Mouse (Mus musculus): ENCODE measurements around the gene Sorcs3. TPM values are rescaled to one million over a fixed set of nuclear protein-coding genes. Genes with fewer than 3 reads are reported as not detected.

Gene Sorcs3
- total RNA-seq, 1 experiment from 2014 or later = not detected

DNA sequence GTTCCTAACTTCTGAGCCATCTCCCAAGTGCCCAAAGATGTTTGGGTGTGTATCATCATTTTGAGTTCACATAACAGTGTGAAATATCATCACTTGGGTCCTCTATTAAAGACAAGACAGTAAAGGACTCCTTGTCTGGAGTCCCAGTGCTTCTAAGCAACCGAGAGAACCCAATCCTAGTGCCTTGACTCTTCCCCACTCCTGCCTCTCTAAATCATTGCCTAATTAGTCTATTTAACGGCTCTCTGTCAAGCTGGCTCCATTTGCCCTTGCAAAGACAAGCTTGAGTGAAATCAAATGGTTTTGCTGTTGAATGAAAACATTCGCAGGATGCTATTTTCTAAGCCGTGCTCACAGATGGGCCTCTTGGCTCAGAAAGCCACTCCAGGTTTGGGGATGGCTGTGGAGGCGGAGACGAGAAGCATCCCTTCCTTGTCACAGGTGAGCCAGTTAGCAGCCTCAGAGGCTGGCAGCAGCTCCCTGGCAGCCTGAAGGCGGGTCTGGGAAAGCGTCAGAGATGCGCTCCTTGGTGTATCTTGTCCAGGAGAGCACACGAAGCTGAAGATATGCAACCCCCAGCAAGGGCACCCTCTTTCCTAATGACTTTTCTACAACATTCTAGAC, 79.9 kb downstream of the Sorcs3 start:
- DNase-seq = no peak

DNA sequence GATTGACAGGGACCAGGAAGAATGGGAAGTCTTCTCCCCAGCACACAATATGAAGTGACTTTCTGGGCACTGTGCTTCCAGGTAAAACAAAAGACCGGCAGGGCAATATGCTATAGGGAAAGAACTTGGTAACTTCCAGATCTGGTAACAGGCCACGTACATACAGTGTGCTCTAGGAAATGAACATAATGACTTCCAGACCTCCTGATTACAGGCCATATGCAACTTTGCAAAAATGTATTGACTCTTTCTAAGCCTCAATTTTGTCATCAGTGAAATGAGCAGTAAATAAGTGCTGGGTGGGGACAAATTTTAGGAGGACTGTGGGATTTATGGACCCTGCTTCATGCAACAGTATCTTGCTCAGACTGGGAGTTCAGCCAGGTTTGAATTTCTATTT, 88.4 kb downstream of the Sorcs3 start:
- DNase-seq = no peak

DNA sequence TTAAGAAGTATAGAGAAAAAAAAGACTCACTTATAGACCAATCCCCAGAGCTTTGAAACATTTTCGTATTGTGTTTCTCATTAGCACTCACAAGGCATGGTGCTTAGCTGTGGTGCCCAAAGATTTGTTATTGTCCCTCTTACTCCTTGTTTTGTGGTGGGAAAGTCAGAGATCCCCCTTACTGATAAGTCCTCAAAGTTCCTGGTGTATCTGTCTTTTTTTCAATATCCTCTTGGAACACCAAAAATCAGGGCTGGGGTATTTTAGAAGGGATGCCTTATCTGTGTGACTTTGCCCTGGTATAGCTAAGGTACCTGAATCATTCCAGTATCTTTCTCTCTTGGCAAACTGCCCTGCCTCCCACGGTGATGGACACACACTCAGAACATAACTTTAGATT, 92.6 kb downstream of the Sorcs3 start:
- DNase-seq = no peak

DNA sequence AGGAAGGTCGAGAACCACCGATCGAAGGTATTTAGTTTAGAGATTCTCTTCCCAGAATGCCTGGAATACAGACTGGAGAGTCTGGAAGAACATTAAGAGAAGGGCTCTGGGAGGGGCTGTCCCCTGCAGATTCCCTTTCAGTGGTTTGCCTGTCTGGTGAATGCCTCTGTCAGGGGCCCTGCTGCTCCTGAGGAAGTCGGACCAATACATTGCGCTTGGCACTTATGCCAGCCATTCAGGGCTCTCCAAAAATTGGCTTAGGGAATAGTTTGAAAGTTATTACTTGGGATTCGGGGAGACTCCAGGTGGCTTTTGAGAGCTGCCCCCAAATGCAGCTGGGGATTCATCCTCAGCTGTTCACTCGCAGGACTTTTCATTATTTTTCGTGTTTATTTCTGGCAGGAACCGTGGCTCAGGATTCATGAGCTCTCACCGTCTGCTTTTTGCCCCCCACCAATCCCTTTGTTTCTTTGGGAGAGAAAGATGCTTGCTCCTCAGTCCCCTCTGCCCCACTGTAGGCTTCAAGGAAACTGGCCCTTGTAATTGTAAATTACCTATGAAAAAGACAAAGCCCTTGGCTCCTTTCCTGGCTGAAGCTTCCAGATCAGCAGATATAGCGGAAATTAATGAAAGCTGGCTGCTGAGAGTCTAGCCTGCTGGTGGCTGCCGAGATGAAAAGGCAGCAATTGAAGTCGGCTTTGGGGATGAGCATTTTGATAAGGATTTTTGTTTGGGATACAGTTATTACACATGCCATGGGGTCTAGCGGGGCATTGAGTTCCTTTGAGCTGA, 94.8 kb downstream of the Sorcs3 start:
- DNase-seq = no peak

DNA sequence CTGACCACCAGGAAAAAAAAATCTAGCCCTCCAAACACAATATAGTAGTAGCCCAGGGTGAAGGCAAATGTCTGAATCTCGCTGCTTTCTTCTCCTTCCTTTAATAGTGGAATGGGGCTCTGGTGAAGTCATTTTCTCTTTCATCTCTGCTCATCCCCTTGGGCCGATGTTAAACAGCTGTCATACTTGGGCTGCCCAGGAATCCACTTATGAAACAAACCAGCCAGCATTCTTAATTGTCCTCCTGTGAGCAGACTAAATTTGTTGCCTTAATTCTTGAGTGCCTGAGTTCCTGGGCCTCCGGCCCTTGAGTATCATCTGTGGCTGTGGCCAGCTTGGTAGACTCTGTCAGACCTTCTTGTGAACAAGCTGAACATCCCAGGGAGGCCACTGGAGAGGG, 95.5 kb downstream of the Sorcs3 start:
- DNase-seq = no peak

GRCm38 (mm10) chr19:48308341-48308740, 102.5 kb downstream of the Sorcs3 start:
- DNase-seq = no peak

DNA sequence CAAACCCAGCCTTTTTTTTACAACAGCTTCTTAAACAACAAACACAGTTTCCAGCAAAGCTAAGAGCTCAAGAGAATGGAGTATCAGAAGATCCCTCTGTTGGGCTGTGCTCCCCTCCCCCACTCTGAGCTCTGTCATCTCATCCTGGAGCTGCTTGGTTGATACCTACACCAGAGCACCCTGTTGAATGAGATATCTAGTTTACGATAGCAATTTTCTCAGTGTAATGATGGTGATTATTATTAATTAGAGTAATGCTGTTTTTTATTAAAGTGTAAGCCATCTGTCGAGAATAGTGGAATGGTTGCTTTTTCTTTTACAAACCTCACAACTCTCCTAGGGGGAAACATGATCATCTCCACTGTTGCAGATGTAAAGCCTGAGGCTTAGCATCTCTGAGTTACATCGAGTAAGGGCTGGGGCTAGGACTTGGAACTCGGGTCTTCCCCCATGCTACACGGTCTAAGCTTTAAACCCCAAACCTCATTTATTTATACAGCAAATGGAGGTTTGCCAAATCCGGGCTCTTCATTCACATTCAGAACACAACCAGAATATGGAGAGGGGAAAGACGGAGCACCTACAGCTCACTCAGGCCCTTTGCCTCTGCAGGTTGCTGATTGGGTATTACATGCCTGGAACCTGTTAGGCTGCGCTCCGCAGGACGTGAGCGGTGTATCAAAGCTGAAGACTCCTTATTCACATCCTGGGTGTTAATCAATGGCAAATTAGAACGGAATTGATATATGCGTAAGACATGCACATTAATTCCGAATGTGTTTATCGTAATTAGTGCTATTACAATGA, 103.9 kb downstream of the Sorcs3 start:
- DNase-seq = no peak

DNA sequence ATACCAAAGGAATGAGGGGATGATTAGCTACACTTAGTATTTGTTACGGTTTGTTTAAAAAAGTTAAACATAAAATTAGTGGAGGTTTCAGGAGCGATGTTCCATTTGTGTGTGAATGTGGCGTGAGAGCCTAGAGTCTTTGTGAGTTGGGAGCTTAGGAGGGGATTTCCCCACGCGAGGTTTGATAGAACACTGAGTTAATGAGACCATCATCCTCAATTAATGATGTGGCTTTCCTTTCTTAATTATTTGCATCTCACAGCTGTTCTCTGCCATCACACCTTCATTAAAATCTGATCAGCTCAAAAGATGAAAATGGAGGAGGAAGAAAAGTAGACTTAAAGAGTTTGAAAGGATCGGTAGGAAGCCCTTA, 104.5 kb downstream of the Sorcs3 start:
- no peak for DNase-seq

DNA sequence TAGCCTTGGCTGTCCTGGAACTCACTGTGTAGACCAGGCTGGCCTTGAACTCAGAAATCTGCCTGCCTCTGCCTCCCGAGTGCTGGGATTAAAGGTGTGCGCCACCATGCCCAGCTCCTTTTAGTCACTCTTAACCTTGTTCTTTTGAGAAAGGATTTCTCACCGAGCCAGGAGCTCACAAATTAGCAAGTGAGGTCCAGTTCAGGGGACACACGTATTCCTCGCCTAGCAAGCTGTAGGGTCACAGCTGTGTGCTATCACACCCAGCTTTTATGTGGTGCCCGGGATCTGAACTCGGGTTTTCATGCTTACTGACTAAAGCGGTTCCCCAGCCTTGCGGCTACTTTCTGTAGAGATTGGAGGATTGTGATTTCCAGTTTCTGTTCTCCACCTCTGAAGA, 108.0 kb downstream of the Sorcs3 start:
- no peak for DNase-seq

- no peak for DNase-seq
These were observed 121.3 kb downstream of the Sorcs3 start for GRCm38 (mm10) chr19:48327115-48327514.

DNA sequence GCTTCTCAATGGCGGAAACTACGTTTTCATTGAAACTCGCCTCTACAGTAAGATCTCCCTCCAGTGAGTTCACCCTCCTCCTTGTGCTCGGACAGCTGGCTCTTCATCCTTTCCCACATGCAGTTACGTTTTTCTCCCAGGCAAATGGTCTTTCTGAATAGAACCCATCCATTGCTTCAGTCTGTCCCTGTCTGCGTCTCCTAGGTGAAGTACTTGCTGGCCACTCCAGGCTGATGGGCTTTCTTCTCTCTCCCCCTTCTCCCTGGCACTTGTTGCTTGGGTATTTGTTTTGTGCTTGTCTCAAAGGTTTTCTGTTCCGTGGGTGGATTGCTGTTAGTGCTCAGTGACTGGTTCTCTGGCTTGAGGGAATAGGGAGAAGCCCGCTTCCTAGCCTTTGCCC, 122.3 kb downstream of the Sorcs3 start:
- DNase-seq = no peak

DNA sequence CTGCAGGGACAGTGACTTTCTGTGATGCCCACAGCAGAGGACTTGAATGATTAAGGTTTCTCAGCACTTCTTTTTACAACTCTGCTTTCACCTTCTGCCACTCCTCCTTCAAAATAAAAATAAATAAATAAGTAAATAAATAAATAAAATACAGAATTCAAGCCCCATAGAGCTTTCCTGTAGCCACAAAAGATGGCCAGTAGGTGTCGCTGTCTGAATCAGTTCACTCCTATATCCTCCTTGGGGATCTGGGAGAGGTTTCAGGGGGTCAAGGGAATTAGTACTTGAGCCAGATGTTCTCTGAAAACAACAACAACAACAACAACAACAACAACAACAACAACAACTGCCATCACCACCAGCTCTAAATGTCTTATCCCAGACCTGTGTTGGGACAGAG, 125.8 kb downstream of the Sorcs3 start:
- peak; percentile 9 for DNase-seq

- no peak for DNase-seq
These were observed 127.3 kb downstream of the Sorcs3 start for GRCm38 (mm10) chr19:48333085-48333484.

GRCm38 (mm10) chr19:48337461-48337860, 131.6 kb downstream of the Sorcs3 start:
- no peak for DNase-seq

- no peak for DNase-seq
These were observed 132.3 kb downstream of the Sorcs3 start for GRCm38 (mm10) chr19:48338098-48338497.

GRCm38 (mm10) chr19:48342770-48343169, 136.9 kb downstream of the Sorcs3 start:
- no peak for DNase-seq

DNA sequence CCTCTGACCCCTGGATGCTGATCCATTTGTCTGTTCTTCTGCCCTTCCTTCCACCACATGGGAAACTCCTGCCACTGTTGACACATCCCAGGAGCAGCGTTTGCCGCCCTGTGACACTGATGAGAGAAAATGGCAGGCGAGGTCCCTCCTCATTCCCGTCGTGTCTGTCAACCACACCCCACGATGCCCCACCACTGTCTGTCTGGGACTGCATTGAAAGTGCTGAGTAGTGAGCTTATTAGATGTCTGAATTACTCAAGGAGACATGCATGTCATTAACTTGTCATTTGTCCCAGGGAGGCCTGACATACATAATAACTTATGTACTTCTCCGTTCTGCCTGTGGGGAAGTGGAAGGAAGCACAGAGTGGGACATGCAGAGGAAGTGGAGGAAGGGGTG, 137.6 kb downstream of the Sorcs3 start:
- no peak for DNase-seq

GRCm38 (mm10) chr19:48347116-48347515, 141.3 kb downstream of the Sorcs3 start:
- no peak for DNase-seq

DNA sequence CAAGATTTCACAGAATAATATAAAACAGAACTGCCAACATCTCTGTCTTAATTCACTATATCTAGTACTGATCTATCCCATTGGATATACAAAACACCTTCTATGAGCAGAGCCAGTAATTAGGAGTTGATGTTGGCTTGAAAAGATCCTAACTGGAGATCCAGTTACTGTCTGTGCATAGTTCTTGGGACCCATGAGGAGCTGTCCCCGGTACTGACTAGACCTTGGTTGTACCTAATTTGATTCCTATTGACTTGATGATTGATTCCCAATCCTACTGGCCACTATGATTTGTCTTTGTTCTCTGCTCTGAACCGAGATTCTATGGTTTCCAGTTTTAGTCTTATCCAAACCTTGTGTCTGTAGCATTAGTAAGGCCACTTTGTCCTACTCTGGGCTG, 151.0 kb downstream of the Sorcs3 start:
- no peak for DNase-seq

DNA sequence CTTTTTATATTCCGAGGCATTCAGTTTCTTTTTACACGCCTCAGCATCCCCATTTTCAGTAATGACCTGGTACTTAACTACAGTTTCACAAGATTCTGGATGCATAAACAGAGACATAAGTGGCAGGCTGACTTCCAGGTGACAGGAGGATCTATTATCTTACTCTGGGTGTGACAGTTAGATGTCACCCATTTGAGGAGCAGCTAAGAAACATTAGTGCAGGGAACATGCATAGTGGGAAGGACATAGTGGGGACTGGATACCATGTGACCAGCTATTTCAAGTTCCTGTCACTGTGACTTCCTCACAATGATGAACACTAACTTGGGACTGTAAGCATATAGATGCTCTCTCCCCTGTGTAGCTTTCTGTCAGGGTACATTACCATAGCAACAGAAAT, 156.3 kb downstream of the Sorcs3 start:
- DNase-seq = no peak

DNA sequence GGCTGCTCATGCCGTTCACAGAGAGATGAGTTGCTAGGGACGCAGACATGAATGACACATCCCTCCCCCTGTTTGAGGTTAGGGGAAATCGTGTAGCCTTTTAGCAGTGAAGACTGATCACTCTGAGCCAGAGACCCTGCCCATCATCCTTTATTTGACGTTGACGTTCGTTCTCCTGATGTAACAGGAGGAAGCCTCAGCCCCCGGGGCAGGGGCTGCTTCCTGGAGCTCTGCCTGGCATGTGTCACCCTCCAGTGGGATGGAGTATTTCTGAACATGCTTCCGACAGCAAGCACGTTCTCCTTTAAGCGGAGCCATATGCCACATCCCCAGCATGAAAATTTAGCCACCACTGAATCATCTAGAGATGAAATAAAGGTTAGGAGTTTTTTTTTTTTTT, 162.2 kb downstream of the Sorcs3 start:
- no peak for DNase-seq

GRCm38 (mm10) chr19:48371787-48372186, 166.0 kb downstream of the Sorcs3 start:
- no peak for DNase-seq

- no peak for DNase-seq
These were observed 172.2 kb downstream of the Sorcs3 start for GRCm38 (mm10) chr19:48378006-48378540.
